Mouse (Mus musculus) lung, adult 2 months (tissue): ENCODE results near the gene Baiap2. TPM values are rescaled to one million over a fixed set of nuclear protein-coding genes. Genes with fewer than 3 reads are reported as not detected.

Experiments used
- DNase-seq: peaks from one replicate; pipeline ENCODE4 v3.0.0; 2022
- H3K4me1 ChIP-seq: fragments of 200-500 bp; 2 replicates; pipeline ENCODE4 v1.6.1; 2011; ENCODE audit warnings: low read length; ENCODE audit not compliant: control insufficient read depth, insufficient read depth
- H3K4me3 ChIP-seq: fragments of 200-500 bp; replicated peaks from 2 replicates; pipeline ENCODE3; 2011; ENCODE audit warnings: low read depth, mild to moderate bottlenecking, control low read depth, low read length; ENCODE audit errors: extremely low read depth
- CTCF ChIP-seq: fragments of 200-500 bp; IDR thresholded peaks from 2 replicates; pipeline ENCODE4 v1.5.1; 2011; ENCODE audit warnings: mild to moderate bottlenecking, low read length, control low read depth; ENCODE audit not compliant: insufficient read depth
- POLR2A ChIP-seq: fragments of 200-500 bp; IDR thresholded peaks from 2 replicates; pipeline ENCODE4 v1.6.1; 2011; ENCODE audit warnings: low read depth, mild to moderate bottlenecking, control low read depth, low read length, borderline replicate concordance; ENCODE audit errors: extremely low read depth
- WGBS: fragments of 180-500 bp; shearing (Covaris S2); methylation state at CpG from one replicate; pipeline ENCODE4 v1.1.7; 2018; 5-methylcytosine and 5-hydroxymethylcytosine counted together
- polyA plus RNA-seq: library from polyadenylated mRNA; depleted of rRNA; stranded (reverse); fragments of >200 nt; gene quantifications from 2 replicates; pipeline ENCODE4 v1.2.3, GENCODE M21; 2012

Gene Baiap2
- polyA plus RNA-seq, 1 experiment, result 83.7 TPM

DNA sequence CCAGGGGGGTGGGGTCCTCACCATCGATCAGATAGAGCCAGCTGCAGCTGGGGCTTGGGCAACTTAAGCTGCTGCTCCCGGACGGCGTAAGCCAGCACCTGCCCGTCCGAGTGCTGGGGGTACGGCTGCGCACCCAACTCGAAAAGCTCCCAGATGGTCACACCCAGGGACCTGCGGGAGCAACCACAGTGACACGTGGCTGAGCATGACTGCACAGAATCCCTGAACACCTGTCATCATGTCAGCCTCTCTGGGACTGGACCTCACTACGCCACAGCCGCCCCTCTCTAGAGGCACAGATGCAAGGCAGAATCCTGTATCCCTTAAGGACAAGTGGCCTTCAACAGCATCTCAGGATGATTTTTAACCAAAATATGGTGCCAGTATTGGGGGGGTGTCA lies 70.1 kb downstream of the Baiap2 start:
- TF ChIP-seq POLR2A (no peak), CTCF (no peak)

DNA sequence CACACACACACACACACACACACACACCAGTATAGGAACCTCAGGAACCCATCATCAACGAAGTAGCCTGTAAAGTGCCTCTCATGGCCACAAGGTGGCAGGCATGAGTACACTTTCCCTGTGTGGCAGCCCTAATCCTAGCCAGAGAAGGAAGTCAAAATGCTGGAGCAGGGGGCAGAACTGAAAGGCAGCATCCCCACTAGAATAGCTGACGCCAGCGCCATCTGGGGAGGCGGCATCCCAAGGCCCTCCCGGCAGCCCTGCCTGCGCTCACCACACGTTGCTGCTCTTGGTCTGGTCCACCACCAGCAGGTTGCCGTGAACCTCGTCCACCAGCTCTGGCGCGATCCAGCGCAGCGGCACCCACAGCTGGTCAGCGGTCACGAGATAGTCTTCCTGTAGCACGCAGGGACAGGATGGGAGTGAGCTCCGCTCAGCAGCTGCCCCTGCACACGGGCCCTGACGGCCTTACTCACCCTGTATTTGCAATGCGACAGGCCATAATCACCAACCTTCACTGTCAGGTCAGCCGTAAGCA lies 70.7 kb downstream of the Baiap2 start:
- 11% methylated on average over 21 of the region's 21 CpGs for WGBS
- peak; percentile 82 for DNase-seq
- TF ChIP-seq POLR2A, result no peak
- peak; percentile 87 for TF ChIP-seq CTCF
- peaks cover 5% of the 10 kb centered on the region; the same call in 1 of the 2 replicates for H3K4me1 ChIP-seq
- peak overlapping the region; percentile 42 for H3K4me3 ChIP-seq

More for the DNA sequence above, 70.1 kb downstream of the Baiap2 start:
- WGBS, result 84% methylated on average over 13 of the region's 13 CpGs
- Histone ChIP-seq H3K4me3 (no peak overlapping the region), H3K4me1 (peaks cover 5% of the 10 kb centered on the region; the same call in 1 of the 2 replicates)
- DNase-seq, result no peak

DNA sequence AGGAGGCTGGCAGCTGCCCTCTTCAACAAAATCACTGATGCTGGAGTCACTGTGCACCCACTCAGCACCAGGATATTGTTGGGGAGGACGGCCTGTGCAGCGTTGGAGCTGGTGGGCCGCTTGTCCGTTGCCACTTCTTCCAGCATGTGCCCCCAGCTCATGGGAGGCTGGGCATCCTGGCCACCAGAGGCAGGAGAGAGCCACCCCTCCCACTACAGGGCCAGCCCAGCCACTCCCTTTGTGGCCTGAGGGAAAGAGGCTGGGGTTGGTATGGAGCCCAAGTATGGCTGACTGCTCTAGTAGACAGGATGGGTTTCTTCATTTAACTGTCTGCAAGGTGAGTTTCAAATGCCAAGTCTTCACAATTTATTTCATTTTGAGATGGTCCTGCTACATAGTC lies 72.2 kb downstream of the Baiap2 start:
- 93% methylated on average over 4 of the region's 4 CpGs for WGBS

DNA sequence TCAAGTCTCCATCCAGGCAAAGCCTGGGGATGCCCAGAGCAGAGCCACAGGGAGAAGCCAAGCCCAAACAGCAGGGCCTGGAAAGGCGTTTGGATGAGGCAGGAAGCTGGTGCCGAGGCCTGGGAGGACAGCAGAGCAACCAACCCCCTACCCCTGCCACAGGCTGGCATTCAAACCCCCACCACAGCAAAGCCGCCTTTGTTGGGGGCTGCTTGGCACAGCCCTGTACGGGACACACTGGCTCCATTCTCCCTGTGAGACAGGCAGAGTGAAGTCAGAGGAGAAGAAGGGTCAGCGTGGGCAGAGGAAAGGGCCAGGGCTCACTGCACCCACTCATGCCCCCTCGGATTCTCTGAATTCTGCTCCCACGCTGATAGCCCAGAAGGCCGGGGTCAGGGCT lies 74.4 kb downstream of the Baiap2 start:
- no peak for DNase-seq
- TF ChIP-seq CTCF (no peak), POLR2A (no peak)
- peaks cover 5% of the 10 kb centered on the region; the same call in 1 of the 2 replicates for H3K4me1 ChIP-seq
- no peak overlapping the region for H3K4me3 ChIP-seq
- 79% methylated on average over 8 of the region's 8 CpGs for WGBS

More for the DNA sequence above, 72.2 kb downstream of the Baiap2 start:
- peaks cover 5% of the 10 kb centered on the region; the same call in 1 of the 2 replicates for H3K4me1 ChIP-seq
- H3K4me3 ChIP-seq, result no peak overlapping the region
- no peak for DNase-seq
- no peak for TF ChIP-seq CTCF
- TF ChIP-seq POLR2A, result no peak

DNA sequence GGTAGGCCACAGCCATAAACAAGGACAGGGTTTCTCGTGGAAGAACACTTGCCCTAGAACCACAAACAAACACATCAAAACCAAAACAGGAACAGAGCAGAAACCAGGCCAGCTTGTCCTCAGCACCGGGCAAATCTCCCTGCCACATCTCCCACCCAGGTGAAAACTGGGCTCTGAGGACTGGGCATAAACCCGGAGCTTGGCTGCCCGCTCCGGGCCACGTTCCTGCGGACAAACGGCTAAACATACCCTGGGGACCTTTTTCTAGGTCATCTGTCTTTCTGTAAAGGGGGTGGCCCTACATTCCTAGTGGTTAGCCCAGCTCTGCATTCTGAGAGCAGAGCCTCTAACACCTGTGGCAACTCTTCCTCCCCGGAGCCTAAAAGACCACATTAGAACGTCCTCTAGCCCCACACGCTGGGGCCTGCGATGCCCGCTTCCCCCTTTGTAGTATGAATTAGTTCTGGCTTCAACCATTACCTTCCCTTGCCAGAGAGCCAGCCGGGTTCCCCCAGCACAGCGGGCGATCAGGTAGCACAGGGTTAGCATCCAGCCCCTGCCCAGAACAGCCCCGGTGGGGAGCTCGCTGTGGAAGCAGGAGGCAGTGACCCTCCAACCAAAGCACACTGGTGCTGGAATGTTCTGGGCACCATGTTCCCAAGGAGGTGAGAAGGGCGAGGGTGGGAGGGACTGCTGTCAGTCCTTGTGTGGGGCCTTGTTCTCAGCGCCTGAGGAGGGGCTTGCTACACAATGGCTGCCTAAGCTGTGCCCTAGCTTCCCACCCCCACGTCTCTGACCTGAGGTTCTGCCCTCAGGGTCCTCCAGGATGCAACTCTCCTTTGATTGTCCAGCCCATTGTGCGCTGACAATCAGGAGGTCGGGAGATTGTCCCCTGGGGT lies 77.2 kb downstream of the Baiap2 start:
- Histone ChIP-seq H3K4me3 (no peak overlapping the region), H3K4me1 (no peaks in the 10 kb centered on the region)
- no peak for DNase-seq
- WGBS, result 68% methylated on average over 23 of the region's 23 CpGs
- TF ChIP-seq CTCF (no peak), POLR2A (no peak)

DNA sequence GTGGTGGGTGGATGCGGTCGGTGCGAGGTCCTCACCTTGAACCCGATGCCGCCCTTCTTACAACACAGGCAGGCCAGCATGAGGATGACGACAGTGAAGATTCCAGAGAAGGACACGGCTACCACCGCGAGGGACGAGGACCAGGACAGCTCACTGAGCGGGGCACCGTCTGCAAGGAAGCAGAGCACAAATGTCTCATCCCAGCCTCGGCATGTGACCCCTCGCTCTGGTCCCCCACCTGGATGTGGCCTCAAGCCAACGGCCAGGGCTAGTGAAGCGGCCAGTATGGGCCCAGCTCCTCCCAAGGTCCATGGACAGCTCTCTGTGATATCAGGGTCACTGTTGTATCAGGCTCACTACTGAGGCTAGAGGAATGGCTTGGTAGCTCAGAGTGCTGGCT lies 78.8 kb downstream of the Baiap2 start:
- no peak overlapping the region for H3K4me3 ChIP-seq
- 90% methylated on average over 16 of the region's 16 CpGs for WGBS
- TF ChIP-seq POLR2A (no peak), CTCF (no peak)
- no peak for DNase-seq
- H3K4me1 ChIP-seq, result no peaks in the 10 kb centered on the region

DNA sequence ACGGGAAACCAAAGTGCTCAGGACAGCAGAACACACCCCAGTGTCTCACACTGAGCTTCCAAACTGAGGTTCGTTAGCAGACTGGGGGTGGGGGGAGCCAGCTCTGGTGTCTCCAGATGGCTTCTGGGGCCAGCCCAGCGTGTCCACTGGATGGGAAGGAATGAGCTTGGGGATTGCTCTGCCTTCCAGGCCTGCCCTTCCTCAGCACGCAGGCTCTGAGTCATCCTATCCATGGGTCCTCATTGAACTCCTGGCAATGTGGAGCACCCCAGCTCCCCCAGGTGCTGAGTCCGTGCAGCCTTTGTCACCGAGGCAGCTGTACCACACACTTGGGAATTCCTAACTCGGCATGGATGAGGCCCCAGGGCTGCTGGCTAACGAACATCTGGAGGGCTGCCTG lies 79.7 kb downstream of the Baiap2 start:
- WGBS, result 74% methylated on average over 8 of the region's 8 CpGs
- Histone ChIP-seq H3K4me1 (no peaks in the 10 kb centered on the region), H3K4me3 (no peak overlapping the region)
- TF ChIP-seq CTCF (no peak), POLR2A (no peak)
- no peak for DNase-seq

DNA sequence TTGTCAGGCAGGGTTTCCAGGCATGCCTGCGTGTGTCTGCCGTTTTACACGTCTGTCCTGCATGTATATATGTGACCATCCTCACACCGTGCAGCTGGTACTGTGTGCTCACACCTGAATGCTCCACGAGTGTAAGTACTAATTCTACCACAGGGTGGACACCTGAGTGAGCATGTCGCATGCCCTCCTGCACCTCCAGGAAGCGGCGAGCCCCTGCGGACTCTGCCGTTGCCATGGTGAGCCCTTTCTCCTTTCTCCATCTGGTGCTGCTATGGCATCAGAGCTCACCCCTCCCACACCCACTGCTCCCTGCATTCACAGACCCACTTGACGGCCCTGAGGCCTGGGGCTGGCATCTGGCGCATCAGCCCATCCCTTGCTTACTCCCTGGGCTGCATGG lies 80.3 kb downstream of the Baiap2 start:
- TF ChIP-seq CTCF (no peak), POLR2A (no peak)
- Histone ChIP-seq H3K4me3 (no peak overlapping the region), H3K4me1 (no peaks in the 10 kb centered on the region)
- 70% methylated on average over 12 of the region's 12 CpGs for WGBS
- no peak for DNase-seq

DNA sequence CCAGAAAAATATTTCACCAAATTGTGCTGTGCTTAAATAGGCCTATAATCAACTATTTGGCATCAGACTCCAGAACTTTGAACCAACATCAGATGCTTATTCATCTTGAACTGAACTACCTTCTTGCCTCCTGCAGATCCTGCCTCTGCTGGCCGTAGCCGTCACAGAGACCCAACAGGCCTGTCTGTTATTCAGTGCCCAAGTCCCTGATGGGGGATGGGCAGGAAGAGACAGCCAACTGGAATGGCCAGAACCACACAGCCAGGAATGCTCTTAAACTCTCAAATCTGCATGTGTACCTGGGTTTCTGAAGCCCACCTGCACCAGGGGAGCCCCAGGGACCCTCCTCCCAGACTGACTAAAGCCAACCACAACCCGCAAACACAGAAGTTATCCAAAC lies 84.4 kb downstream of the Baiap2 start:
- 90% methylated on average over 3 of the region's 3 CpGs for WGBS
- no peak for DNase-seq
- H3K4me1 ChIP-seq, result 0 out of 2 replicates have a peak, but pooled peaks cover 2% of the 10 kb centered on the region
- no peak overlapping the region for H3K4me3 ChIP-seq
- TF ChIP-seq CTCF (no peak), POLR2A (no peak)
